Mouse (Mus musculus): ENCODE measurements at regions not wholly inside any gene's neighbourhood (a gene's known extent, or its start where the extent isn't known, plus 50 kb on each side); places are given as distances from the start of the nearest gene placed in this dataset.

DNA sequence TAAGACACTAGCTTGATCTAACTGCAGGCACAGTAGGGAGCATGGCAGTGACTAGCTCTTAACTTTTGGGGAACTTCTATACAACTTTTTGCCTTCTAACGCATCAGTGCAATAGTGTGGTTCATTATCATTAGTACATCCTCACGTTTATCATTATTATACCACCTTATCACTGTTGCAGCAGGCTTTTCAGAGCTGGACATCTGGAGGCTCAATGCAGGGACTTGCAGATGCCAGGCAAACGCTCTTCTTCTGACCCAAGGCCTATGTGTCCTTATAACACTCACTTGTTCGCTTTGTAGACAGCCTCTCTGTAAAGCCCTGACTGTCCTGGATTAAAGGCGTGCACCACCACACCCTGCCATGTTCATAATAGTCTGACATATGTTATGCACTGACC is 53.5 kb upstream of the Ubash3b start:
- H3K27me3 ChIP-seq (ENCODE audit: control insufficient read depth, insufficient read depth, low read depth, low read length): no peaks in the 10 kb centered on the region
- H3K9me3 ChIP-seq (ENCODE audit: control insufficient read depth, low read length): no peaks in the 10 kb centered on the region
- no peak for ATAC-seq (ENCODE audit: low read depth)
- no peak overlapping the region for H3K27ac ChIP-seq (ENCODE audit: low read length)
- H3K36me3 ChIP-seq (ENCODE audit: control insufficient read depth, insufficient read depth, low read length): no peaks in the 10 kb centered on the region
- no peak overlapping the region for H3K4me2 ChIP-seq (ENCODE audit: low read depth, low read length)
- H3K9ac ChIP-seq (ENCODE audit: low read length): no peak overlapping the region
- no peak overlapping the region for H3K4me3 ChIP-seq (ENCODE audit: low read length)
- WGBS: 77% methylated on average over 5 of the region's 5 CpGs
- peaks cover 10% of the 10 kb centered on the region for H3K4me1 ChIP-seq (replicated peaks; ENCODE audit: control insufficient read depth, insufficient read depth, low read length)

DNA sequence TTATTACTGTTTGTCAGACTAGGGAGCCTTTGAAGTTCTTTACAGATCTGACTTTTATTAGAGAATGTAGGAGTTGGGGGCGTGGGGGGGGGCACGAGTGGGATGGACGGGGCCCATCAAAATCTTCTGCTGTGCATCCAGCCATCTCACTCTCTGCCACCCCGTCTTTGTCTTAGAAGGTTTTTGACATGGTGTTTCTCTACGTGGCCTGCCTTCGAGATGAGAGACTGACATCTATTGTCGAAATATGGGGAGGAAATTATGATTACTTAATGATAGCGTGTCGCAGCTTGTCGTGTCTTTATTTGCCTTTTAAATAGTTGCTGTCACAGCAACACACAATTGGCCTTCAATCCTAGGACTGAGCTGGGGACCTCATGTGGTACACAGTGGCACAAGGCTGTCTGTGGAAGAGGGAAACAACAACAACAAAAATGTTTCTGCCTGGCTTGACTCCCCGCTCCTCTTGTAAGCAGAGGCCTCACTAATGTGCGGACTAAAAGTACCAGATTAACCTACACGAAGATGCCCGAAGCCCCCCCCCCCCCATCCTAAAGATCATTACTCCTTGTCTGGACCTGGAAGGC is 51.5 kb upstream of the Ubash3b start:
- Histone ChIP-seq H3K27ac (ENCODE audit: low read length) (peak overlapping the region; percentile 80), H3K9me3 (ENCODE audit: control insufficient read depth, low read length) (no peaks in the 10 kb centered on the region), H3K9ac (ENCODE audit: low read length) (peak overlapping the region; percentile 62), H3K4me2 (ENCODE audit: low read depth, low read length) (peak overlapping the region; percentile 46), H3K36me3 (ENCODE audit: control insufficient read depth, insufficient read depth, low read length) (no peaks in the 10 kb centered on the region), H3K4me1 (replicated peaks; ENCODE audit: control insufficient read depth, insufficient read depth, low read length) (peaks cover 10% of the 10 kb centered on the region), H3K4me3 (ENCODE audit: low read length) (peak overlapping the region; percentile 34), H3K27me3 (ENCODE audit: control insufficient read depth, insufficient read depth, low read depth, low read length) (no peaks in the 10 kb centered on the region)
- WGBS: 26% methylated on average over 14 of the region's 14 CpGs
- ATAC-seq (ENCODE audit: low read depth): no peak

- no peaks in the 10 kb centered on the region for H3K9me3 ChIP-seq (ENCODE audit: control insufficient read depth, low read length)
- ATAC-seq (ENCODE audit: low read depth): peak; percentile 67; the same call in 1 of the 2 replicates
- peak overlapping the region; percentile 34 for H3K4me3 ChIP-seq (ENCODE audit: low read length)
- H3K27me3 ChIP-seq (ENCODE audit: control insufficient read depth, insufficient read depth, low read depth, low read length): no peaks in the 10 kb centered on the region
- peak overlapping the region; percentile 46 for H3K4me2 ChIP-seq (ENCODE audit: low read depth, low read length)
- no peaks in the 10 kb centered on the region for H3K36me3 ChIP-seq (ENCODE audit: control insufficient read depth, insufficient read depth, low read length)
- WGBS: 0% methylated on average over 7 of the region's 7 CpGs
- H3K9ac ChIP-seq (ENCODE audit: low read length): peak overlapping the region; percentile 62
- peak overlapping the region; percentile 80 for H3K27ac ChIP-seq (ENCODE audit: low read length)
- H3K4me1 ChIP-seq (replicated peaks; ENCODE audit: control insufficient read depth, insufficient read depth, low read length): peaks cover 10% of the 10 kb centered on the region
These were observed 50.9 kb upstream of the Ubash3b start for GRCm38 (mm10) chr9:41212303-41212901.

DNA sequence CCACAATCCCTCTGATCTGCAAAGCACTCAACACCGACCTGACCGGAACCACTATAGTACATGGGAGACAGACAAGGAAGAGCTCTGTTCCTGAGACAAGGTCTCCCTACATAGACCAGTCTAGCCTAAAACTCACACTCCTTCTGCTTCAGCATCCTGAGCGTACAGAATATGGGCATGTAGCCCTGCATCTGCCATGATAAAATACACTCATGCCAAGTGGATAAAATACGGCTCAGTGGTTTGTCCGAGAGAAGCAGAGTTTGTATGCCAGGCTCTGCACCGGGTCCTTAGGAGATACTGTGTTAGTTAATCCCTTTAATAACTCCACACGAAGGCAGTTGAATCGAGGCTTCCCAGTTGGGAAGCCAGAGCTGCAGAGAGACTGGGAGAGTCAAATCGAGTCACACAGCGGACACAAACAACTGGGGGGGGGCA is 50.4 kb upstream of the Ubash3b start:
- H3K36me3 ChIP-seq (ENCODE audit: control insufficient read depth, insufficient read depth, low read length): no peaks in the 10 kb centered on the region
- H3K4me1 ChIP-seq (replicated peaks; ENCODE audit: control insufficient read depth, insufficient read depth, low read length): peaks cover 10% of the 10 kb centered on the region
- WGBS: 54% methylated on average over 10 of the region's 10 CpGs
- H3K27me3 ChIP-seq (ENCODE audit: control insufficient read depth, insufficient read depth, low read depth, low read length): no peaks in the 10 kb centered on the region
- peak overlapping the region; percentile 80 for H3K27ac ChIP-seq (ENCODE audit: low read length)
- H3K9ac ChIP-seq (ENCODE audit: low read length): peak overlapping the region; percentile 62; the same call in 1 of the 2 replicates
- H3K4me3 ChIP-seq (ENCODE audit: low read length): no peak overlapping the region
- no peaks in the 10 kb centered on the region for H3K9me3 ChIP-seq (ENCODE audit: control insufficient read depth, low read length)
- no peak for ATAC-seq (ENCODE audit: low read depth)
- H3K4me2 ChIP-seq (ENCODE audit: low read depth, low read length): 0 out of 2 replicates have a peak overlapping the region, but pooled peaks have one; percentile 46

MicroRNAs in the stretch of these regions (microRNA counts, 519-probe panel; counts per million panel counts)
- microRNA mmu-miR-100: 3,513 counts per million, percentile 70 among the panel's probes with 10 or more counts
- 2,416 counts per million, percentile 43 among the panel's probes with 10 or more counts for microRNA mmu-miR-125b-3p

Small RNA genes in the stretch of these regions (microRNA-seq; reads per million reads assigned to microRNA genes)
- gene Mir100 (3,446 reads per million, percentile 86 among the genes with 10 or more reads in this experiment), gene Mir125b-1 (218 reads per million, percentile 59 among the genes with 10 or more reads in this experiment), gene Mirlet7a-2 (286 reads per million, percentile 62 among the genes with 10 or more reads in this experiment)
